Mouse (Mus musculus): ENCODE results near the gene Chp1.

GRCm38 (mm10) chr2:119500965-119501652 lies 46.4 kb upstream of the Chp1 start:
- no peak for TF ChIP-seq POLR2A (IDR thresholded peaks at IDR 0.05; ENCODE audit: borderline replicate concordance, insufficient read depth, low read length)
- no peak for TF ChIP-seq CTCF (IDR thresholded peaks at IDR 0.05; ENCODE audit: borderline replicate concordance, insufficient read depth, low read depth, low read length)

Data from cerebellum, adult 2 months (tissue).